Mouse (Mus musculus): ENCODE measurements around the gene Ltb.

DNA sequence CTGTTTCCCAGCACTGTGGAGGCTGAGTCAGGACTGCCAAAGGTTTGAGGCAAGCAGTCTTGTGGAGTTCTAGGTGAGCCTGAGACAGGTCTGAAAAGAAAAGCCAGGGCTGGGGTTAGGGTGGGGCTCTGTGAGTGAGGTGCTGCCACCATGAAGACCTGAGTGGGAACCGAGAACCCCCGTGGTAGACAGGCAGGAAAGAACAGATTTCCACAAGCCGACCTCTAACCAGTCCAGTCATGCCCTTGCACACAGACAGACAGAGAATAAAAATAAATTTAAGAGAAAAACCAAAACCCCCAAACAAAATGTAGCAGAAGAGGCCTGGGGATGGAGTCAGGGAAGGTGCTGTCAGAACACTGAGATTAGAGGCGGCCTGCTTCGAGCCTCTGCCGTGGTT is 18.9 kb upstream of the Ltb start:
- TF ChIP-seq CTCF (IDR thresholded peaks at IDR 0.05; ENCODE audit: borderline replicate concordance, insufficient read depth, low read length): no peak
- TF ChIP-seq POLR2A (IDR thresholded peaks at IDR 0.05; ENCODE audit: low read depth, low read length): no peak

All from embryonic fibroblast, embryonic 13.5 days (primary cell).